Mouse (Mus musculus) cerebellum, adult 2 months (tissue): Measurements from ENCODE around the gene Tmigd1.

ENCODE experiments used
- CTCF ChIP-seq: fragments of 200-500 bp; IDR thresholded peaks from 2 replicates; pipeline ENCODE4 v1.5.1; 2011; ENCODE audit warnings: low read depth, mild to moderate bottlenecking, control low read depth, low read length, moderate library complexity, borderline replicate concordance; ENCODE audit not compliant: insufficient read depth
- POLR2A ChIP-seq: fragments of 200-500 bp; IDR thresholded peaks from 2 replicates; pipeline ENCODE4 v1.6.1; 2011; ENCODE audit warnings: low read length, control low read depth, borderline replicate concordance; ENCODE audit not compliant: insufficient read depth

GRCm38 (mm10) chr11:76898751-76899150 lies 3.2 kb upstream of the Tmigd1 start:
- TF ChIP-seq POLR2A = no peak
- TF ChIP-seq CTCF = no peak
